Mouse (Mus musculus): ENCODE results near the gene Rasgef1b. TPM values are rescaled to one million over a fixed set of nuclear protein-coding genes. Genes with fewer than 3 reads are reported as not detected.
A peak's percentile ranks its signal among the peaks of the same experiment; 100 is the strongest.

Rasgef1b gene
- polyA plus RNA-seq, 1 experiment from 2014 or later, result 15.6 TPM

- no peak overlapping the region for H3K4me2 ChIP-seq (ENCODE audit: low read depth, low read length)
- H3K4me3 ChIP-seq (replicated peaks; ENCODE audit: low read length), result no peak overlapping the region
- WGBS, result 81% methylated on average over 13 of the region's 13 CpGs
- H3K27me3 ChIP-seq (ENCODE audit: control insufficient read depth, insufficient read depth, low read length), result 0 out of 2 replicates have a peak, but pooled peaks cover 3% of the 10 kb centered on the region
- H3K4me1 ChIP-seq (ENCODE audit: control insufficient read depth, insufficient read depth, low read length), result peaks cover 15% of the 10 kb centered on the region
- no peak overlapping the region for H3K27ac ChIP-seq (ENCODE audit: low read length)
- ATAC-seq (ENCODE audit: insufficient read depth, low FRiP score), result no peak
- no peaks in the 10 kb centered on the region for H3K36me3 ChIP-seq (ENCODE audit: control insufficient read depth, insufficient read depth, low read length)
- H3K9me3 ChIP-seq (replicated peaks; ENCODE audit: control insufficient read depth, low read length), result no peaks in the 10 kb centered on the region
- no peak overlapping the region for H3K9ac ChIP-seq (ENCODE audit: low read length)
Measured at GRCm38 (mm10) chr5:99383783-99384281, 345.0 kb downstream of the Rasgef1b start.

GRCm38 (mm10) chr5:99382786-99383185 lies 346.1 kb downstream of the Rasgef1b start:
- H3K4me3 ChIP-seq (replicated peaks; ENCODE audit: low read length), result no peak overlapping the region
- no peak overlapping the region for H3K4me2 ChIP-seq (ENCODE audit: low read depth, low read length)
- peaks cover 15% of the 10 kb centered on the region for H3K4me1 ChIP-seq (ENCODE audit: control insufficient read depth, insufficient read depth, low read length)
- H3K9me3 ChIP-seq (replicated peaks; ENCODE audit: control insufficient read depth, low read length), result no peaks in the 10 kb centered on the region
- no peaks in the 10 kb centered on the region for H3K36me3 ChIP-seq (ENCODE audit: control insufficient read depth, insufficient read depth, low read length)
- H3K27ac ChIP-seq (ENCODE audit: low read length), result no peak overlapping the region
- H3K9ac ChIP-seq (ENCODE audit: low read length), result no peak overlapping the region
- WGBS, result 63% methylated on average over 5 of the region's 5 CpGs
- H3K27me3 ChIP-seq (ENCODE audit: control insufficient read depth, insufficient read depth, low read length), result 0 out of 2 replicates have a peak, but pooled peaks cover 3% of the 10 kb centered on the region
- no peak for ATAC-seq (ENCODE audit: insufficient read depth, low FRiP score)

- WGBS, result 83% methylated on average over 2 of the region's 2 CpGs
- H3K4me1 ChIP-seq (ENCODE audit: control insufficient read depth, insufficient read depth, low read length), result peaks cover 10% of the 10 kb centered on the region
- no peak for ATAC-seq (ENCODE audit: insufficient read depth, low FRiP score)
- H3K4me3 ChIP-seq (replicated peaks; ENCODE audit: low read length), result no peak overlapping the region
- no peaks in the 10 kb centered on the region for H3K9me3 ChIP-seq (replicated peaks; ENCODE audit: control insufficient read depth, low read length)
- no peak overlapping the region for H3K27ac ChIP-seq (ENCODE audit: low read length)
- no peaks in the 10 kb centered on the region for H3K36me3 ChIP-seq (ENCODE audit: control insufficient read depth, insufficient read depth, low read length)
- 0 out of 2 replicates have a peak, but pooled peaks cover 3% of the 10 kb centered on the region for H3K27me3 ChIP-seq (ENCODE audit: control insufficient read depth, insufficient read depth, low read length)
- no peak overlapping the region for H3K4me2 ChIP-seq (ENCODE audit: low read depth, low read length)
- no peak overlapping the region for H3K9ac ChIP-seq (ENCODE audit: low read length)
Measured at GRCm38 (mm10) chr5:99381639-99382038, 347.2 kb downstream of the Rasgef1b start.

- 88% methylated on average over 9 of the region's 9 CpGs for WGBS
- ATAC-seq (ENCODE audit: insufficient read depth, low FRiP score), result no peak; the same call in 1 of the 2 replicates
- H3K9ac ChIP-seq (ENCODE audit: low read length), result no peak overlapping the region
- no peaks in the 10 kb centered on the region for H3K9me3 ChIP-seq (replicated peaks; ENCODE audit: control insufficient read depth, low read length)
- H3K27ac ChIP-seq (ENCODE audit: low read length), result no peak overlapping the region
- no peak overlapping the region for H3K4me3 ChIP-seq (replicated peaks; ENCODE audit: low read length)
- H3K36me3 ChIP-seq (ENCODE audit: control insufficient read depth, insufficient read depth, low read length), result no peaks in the 10 kb centered on the region
- no peak overlapping the region for H3K4me2 ChIP-seq (ENCODE audit: low read depth, low read length)
- peaks cover 10% of the 10 kb centered on the region for H3K4me1 ChIP-seq (ENCODE audit: control insufficient read depth, insufficient read depth, low read length)
- H3K27me3 ChIP-seq (ENCODE audit: control insufficient read depth, insufficient read depth, low read length), result 0 out of 2 replicates have a peak, but pooled peaks cover 3% of the 10 kb centered on the region
Measured at GRCm38 (mm10) chr5:99380882-99381281, 348.0 kb downstream of the Rasgef1b start.

- H3K36me3 ChIP-seq (ENCODE audit: control insufficient read depth, insufficient read depth, low read length), result no peaks in the 10 kb centered on the region
- 17% methylated on average over 12 of the region's 12 CpGs for WGBS
- peaks cover 10% of the 10 kb centered on the region for H3K4me1 ChIP-seq (ENCODE audit: control insufficient read depth, insufficient read depth, low read length)
- H3K27ac ChIP-seq (ENCODE audit: low read length), result no peak overlapping the region
- H3K9ac ChIP-seq (ENCODE audit: low read length), result no peak overlapping the region
- peak overlapping the region; percentile 27 for H3K4me2 ChIP-seq (ENCODE audit: low read depth, low read length)
- 0 out of 2 replicates have a peak, but pooled peaks cover 3% of the 10 kb centered on the region for H3K27me3 ChIP-seq (ENCODE audit: control insufficient read depth, insufficient read depth, low read length)
- ATAC-seq (ENCODE audit: insufficient read depth, low FRiP score), result peak; percentile 33; the same call in 1 of the 2 replicates
- H3K9me3 ChIP-seq (replicated peaks; ENCODE audit: control insufficient read depth, low read length), result no peaks in the 10 kb centered on the region
- no peak overlapping the region for H3K4me3 ChIP-seq (replicated peaks; ENCODE audit: low read length)
Measured at GRCm38 (mm10) chr5:99380166-99380565, 348.7 kb downstream of the Rasgef1b start.

GRCm38 (mm10) chr5:99378437-99379226 lies 350.2 kb downstream of the Rasgef1b start:
- WGBS, result 79% methylated on average over 11 of the region's 11 CpGs

GRCm38 (mm10) chr5:99375725-99376124 lies 353.1 kb downstream of the Rasgef1b start:
- Histone ChIP-seq H3K27me3 (ENCODE audit: control insufficient read depth, insufficient read depth, low read length) (no peaks in the 10 kb centered on the region), H3K36me3 (ENCODE audit: control insufficient read depth, insufficient read depth, low read length) (no peaks in the 10 kb centered on the region), H3K27ac (ENCODE audit: low read length) (no peak overlapping the region), H3K4me1 (ENCODE audit: control insufficient read depth, insufficient read depth, low read length) (peaks cover 9% of the 10 kb centered on the region), H3K4me2 (ENCODE audit: low read depth, low read length) (no peak overlapping the region), H3K4me3 (replicated peaks; ENCODE audit: low read length) (no peak overlapping the region), H3K9me3 (replicated peaks; ENCODE audit: control insufficient read depth, low read length) (no peaks in the 10 kb centered on the region), H3K9ac (ENCODE audit: low read length) (no peak overlapping the region)
- 46% methylated on average over 7 of the region's 7 CpGs for WGBS
- ATAC-seq (ENCODE audit: insufficient read depth, low FRiP score), result no peak

More at GRCm38 (mm10) chr5:99378437-99379226, 350.2 kb downstream of the Rasgef1b start:
- Histone ChIP-seq H3K9ac (ENCODE audit: low read length) (no peak overlapping the region), H3K27ac (ENCODE audit: low read length) (no peak overlapping the region), H3K9me3 (replicated peaks; ENCODE audit: control insufficient read depth, low read length) (no peaks in the 10 kb centered on the region), H3K4me3 (replicated peaks; ENCODE audit: low read length) (no peak overlapping the region), H3K4me2 (ENCODE audit: low read depth, low read length) (no peak overlapping the region), H3K27me3 (ENCODE audit: control insufficient read depth, insufficient read depth, low read length) (0 out of 2 replicates have a peak, but pooled peaks cover 3% of the 10 kb centered on the region), H3K4me1 (ENCODE audit: control insufficient read depth, insufficient read depth, low read length) (peaks cover 10% of the 10 kb centered on the region), H3K36me3 (ENCODE audit: control insufficient read depth, insufficient read depth, low read length) (no peaks in the 10 kb centered on the region)
- no peak for ATAC-seq (ENCODE audit: insufficient read depth, low FRiP score)

- no peak for ATAC-seq (ENCODE audit: insufficient read depth, low FRiP score)
- H3K4me1 ChIP-seq (ENCODE audit: control insufficient read depth, insufficient read depth, low read length), result no peaks in the 10 kb centered on the region
- 94% methylated on average over 6 of the region's 6 CpGs for WGBS
- H3K27ac ChIP-seq (ENCODE audit: low read length), result no peak overlapping the region
- no peaks in the 10 kb centered on the region for H3K27me3 ChIP-seq (ENCODE audit: control insufficient read depth, insufficient read depth, low read length)
- H3K4me2 ChIP-seq (ENCODE audit: low read depth, low read length), result no peak overlapping the region
- no peaks in the 10 kb centered on the region for H3K36me3 ChIP-seq (ENCODE audit: control insufficient read depth, insufficient read depth, low read length)
- no peak overlapping the region for H3K9ac ChIP-seq (ENCODE audit: low read length)
- H3K4me3 ChIP-seq (replicated peaks; ENCODE audit: low read length), result no peak overlapping the region
- no peaks in the 10 kb centered on the region for H3K9me3 ChIP-seq (replicated peaks; ENCODE audit: control insufficient read depth, low read length)
Measured at GRCm38 (mm10) chr5:99374460-99374859, 354.4 kb downstream of the Rasgef1b start.

- no peaks in the 10 kb centered on the region for H3K27me3 ChIP-seq (ENCODE audit: control insufficient read depth, insufficient read depth, low read length)
- no peaks in the 10 kb centered on the region for H3K4me1 ChIP-seq (ENCODE audit: control insufficient read depth, insufficient read depth, low read length)
- no peaks in the 10 kb centered on the region for H3K9me3 ChIP-seq (replicated peaks; ENCODE audit: control insufficient read depth, low read length)
- no peak overlapping the region for H3K9ac ChIP-seq (ENCODE audit: low read length)
- ATAC-seq (ENCODE audit: insufficient read depth, low FRiP score), result no peak
- no peak overlapping the region for H3K4me3 ChIP-seq (replicated peaks; ENCODE audit: low read length)
- H3K4me2 ChIP-seq (ENCODE audit: low read depth, low read length), result no peak overlapping the region
- H3K36me3 ChIP-seq (ENCODE audit: control insufficient read depth, insufficient read depth, low read length), result no peaks in the 10 kb centered on the region
- no peak overlapping the region for H3K27ac ChIP-seq (ENCODE audit: low read length)
- WGBS, result 41% methylated on average over 8 of the region's 8 CpGs
Measured at GRCm38 (mm10) chr5:99373570-99374151, 355.2 kb downstream of the Rasgef1b start.
